Mouse (Mus musculus) hindbrain, embryonic 10.5 days (tissue): Measurements from ENCODE around the gene Dkc1. TPM values are rescaled to one million over a fixed set of nuclear protein-coding genes. Genes with fewer than 3 reads are reported as not detected.

Experiments
- DNase-seq: peaks from one replicate; pipeline ENCODE4 v3.0.0-alpha.2; 2017; ENCODE audit warnings: low spot score
- H3K27ac ChIP-seq: fragments of 300-500 bp; sonication (generic); 2 replicates; pipeline ENCODE4 v1.5.1; 2016; ENCODE audit warnings: mild to moderate bottlenecking, moderate library complexity
- H3K27me3 ChIP-seq: fragments of 300-500 bp; sonication (generic); 2 replicates; pipeline ENCODE4 v1.6.1; 2016; ENCODE audit warnings: mild to moderate bottlenecking; ENCODE audit not compliant: poor library complexity, insufficient read depth, severe bottlenecking
- H3K36me3 ChIP-seq: fragments of 300-500 bp; sonication (generic); 2 replicates; pipeline ENCODE4 v1.6.1; 2016; ENCODE audit warnings: mild to moderate bottlenecking, moderate library complexity
- H3K4me1 ChIP-seq: fragments of 300-500 bp; sonication (generic); replicated peaks from 2 replicates; pipeline ENCODE4 v1.6.1; 2016; ENCODE audit warnings: mild to moderate bottlenecking
- H3K4me3 ChIP-seq: fragments of 300-500 bp; sonication (generic); 2 replicates; pipeline ENCODE4 v1.5.1; 2016; ENCODE audit warnings: mild to moderate bottlenecking, moderate library complexity
- H3K9me3 ChIP-seq: fragments of 300-500 bp; sonication (generic); 2 replicates; pipeline ENCODE4 v1.6.1; 2016; ENCODE audit warnings: mild to moderate bottlenecking, moderate library complexity
- WGBS: fragments of 180-500 bp; shearing (Covaris S2); methylation state at CpG from one replicate; pipeline ENCODE4 v1.1.7; 2016; 5-methylcytosine and 5-hydroxymethylcytosine counted together
- polyA plus RNA-seq: library from polyadenylated mRNA; unstranded; fragments of >200 nt; fragmentation: Nextera tagmentation; extraction: Ambion mirVana; gene quantifications from 2 replicates; pipeline ENCODE4 v1.2.1, GENCODE M21; 2016

Gene Dkc1
- polyA plus RNA-seq, 1 experiment from 2014 or later, result 108 TPM

GRCm38 (mm10) chrX:75155576-75156243 lies 60.1 kb downstream of the Dkc1 start:
- H3K27me3 ChIP-seq, result no peaks in the 10 kb centered on the region
- H3K27ac ChIP-seq, result peak overlapping the region; percentile 80
- H3K4me1 ChIP-seq, result no peaks in the 10 kb centered on the region
- WGBS, result 25% methylated on average over 43 of the region's 49 CpGs
- no peaks in the 10 kb centered on the region for H3K36me3 ChIP-seq
- H3K4me3 ChIP-seq, result peak overlapping the region; percentile 49
- DNase-seq, result peak; percentile 58
- 0 out of 2 replicates have a peak, but pooled peaks cover 3% of the 10 kb centered on the region for H3K9me3 ChIP-seq

Other genes with a start within 250 kb of the Dkc1 start
- 0.77 and 0.83 TPM in 2 replicates for gene Gab3, start 10.4 kb upstream of the Dkc1 start, polyA plus RNA-seq
- gene Mpp1, start 35.2 kb downstream of the Dkc1 start, polyA plus RNA-seq, result 23.7 and 26.2 TPM in 2 replicates
- not detected in 2 replicates for gene Smim9, start 67.9 kb downstream of the Dkc1 start, polyA plus RNA-seq